Mouse (Mus musculus): ENCODE data around the gene Lrmda. TPM values are rescaled to one million over a fixed set of nuclear protein-coding genes. Genes with fewer than 3 reads are reported as not detected.

Lrmda gene
- polyA plus RNA-seq, 1 experiment: 0.14 TPM

DNA sequence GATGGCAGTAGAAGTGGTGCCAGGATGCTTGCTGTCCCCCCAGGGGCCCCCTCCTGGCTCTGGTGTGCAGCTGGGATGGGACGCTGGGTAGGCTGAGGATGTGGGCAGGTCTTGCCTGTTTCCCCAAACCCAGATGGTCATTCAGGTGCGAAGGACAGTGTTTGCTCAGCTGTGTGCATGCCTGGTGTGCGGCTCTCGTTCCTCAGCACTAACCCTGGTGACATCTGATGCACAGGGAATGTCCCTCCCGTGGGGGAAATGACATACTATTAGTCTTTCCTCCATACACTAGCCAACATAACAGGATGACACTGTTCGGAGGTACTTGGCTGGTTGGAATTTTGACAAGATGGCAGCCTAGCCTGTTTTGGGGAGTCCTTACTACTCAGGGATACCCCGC is 69.8 kb downstream of the Lrmda start:
- no peak for DNase-seq (ENCODE audit: extremely low spot score in 1 of 2, low spot score in 1 of 2)

DNA sequence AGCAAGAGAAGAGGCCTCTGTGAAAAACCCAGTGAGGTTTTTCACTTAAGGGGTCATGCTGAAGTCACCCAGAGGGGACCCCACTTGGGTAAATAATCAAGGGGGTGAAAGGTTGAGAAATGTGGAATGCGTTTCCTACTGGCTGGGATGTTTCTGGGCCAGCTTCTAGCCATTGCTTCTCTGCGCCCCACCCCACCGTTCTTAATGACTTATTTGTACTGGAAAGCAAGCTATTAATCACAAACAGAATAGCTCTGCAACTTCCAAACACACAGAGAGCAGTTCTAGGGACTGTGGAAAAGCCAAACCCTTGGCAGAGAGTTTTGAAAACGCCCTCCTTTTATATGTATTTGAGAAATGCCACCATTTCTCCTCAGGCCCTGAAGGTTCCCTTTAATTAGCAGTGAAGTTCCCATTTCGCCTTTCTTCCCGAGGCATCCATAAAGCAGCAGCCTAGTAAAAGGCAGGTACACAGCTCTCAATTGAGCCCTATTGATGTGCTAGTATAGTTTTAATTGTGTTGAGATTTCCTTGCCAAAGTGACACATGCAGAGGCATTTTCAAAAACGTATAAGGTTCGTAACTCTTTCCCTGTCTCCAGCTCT is 70.5 kb downstream of the Lrmda start:
- no peak for DNase-seq (ENCODE audit: extremely low spot score in 1 of 2, low spot score in 1 of 2)

DNA sequence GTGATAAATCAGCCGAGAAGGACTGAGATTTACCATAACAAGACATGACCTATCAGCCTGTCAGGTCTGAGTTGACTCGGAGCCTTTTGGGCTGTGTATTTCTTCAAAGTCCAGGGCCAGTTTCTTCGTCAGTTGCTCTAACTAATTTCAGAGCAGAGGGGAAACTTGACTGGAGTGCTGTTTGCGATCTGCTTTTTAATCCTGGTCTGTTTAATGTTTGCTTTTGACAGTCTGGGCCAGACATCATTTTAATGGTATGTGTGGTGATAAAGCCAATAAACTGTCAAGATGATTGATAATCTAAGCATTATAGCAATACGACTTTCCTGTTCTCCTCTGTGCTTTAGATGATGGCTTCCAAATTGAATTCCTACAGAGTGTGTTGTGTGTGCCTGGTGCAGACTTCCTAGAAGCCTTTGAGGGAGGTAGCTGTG is 71.3 kb downstream of the Lrmda start:
- no peak for DNase-seq (ENCODE audit: extremely low spot score in 1 of 2, low spot score in 1 of 2)

DNA sequence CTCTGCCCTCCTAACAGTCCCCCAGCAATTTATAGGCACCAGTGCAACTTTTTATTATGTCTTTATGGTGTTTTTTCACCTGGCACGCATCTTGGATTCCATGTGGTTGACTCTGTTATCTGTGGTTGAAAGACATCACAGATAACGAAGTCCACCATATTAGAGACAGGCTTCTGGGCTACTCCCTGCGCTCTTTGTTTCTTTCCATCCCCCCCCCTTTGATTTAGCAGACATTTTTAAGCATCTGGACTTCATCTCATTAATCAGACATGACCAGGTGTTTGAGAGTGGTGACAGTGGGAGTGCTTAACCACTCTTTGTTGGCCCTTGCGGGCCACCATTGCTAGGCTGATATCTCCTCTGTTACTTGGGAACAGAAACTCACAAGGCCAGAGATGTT is 71.8 kb downstream of the Lrmda start:
- no peak for DNase-seq (ENCODE audit: extremely low spot score in 1 of 2, low spot score in 1 of 2)

DNA sequence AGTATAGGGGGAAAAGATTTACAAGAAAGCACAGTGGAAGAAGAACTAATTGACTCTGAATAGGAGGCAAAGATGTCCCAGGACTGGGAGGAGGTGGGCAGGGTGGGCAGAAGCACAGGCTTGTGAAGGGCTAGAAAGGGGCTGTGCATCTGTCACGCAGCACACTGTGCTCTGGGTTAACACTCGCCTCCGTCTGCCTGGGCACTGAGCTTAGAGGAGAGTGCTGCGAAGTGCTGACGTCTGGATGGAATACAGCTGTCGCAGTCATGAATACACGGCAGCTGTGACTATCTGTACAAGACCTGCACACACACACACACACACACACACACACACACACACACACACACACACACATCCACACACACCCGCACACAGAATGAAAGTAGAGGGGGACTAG is 73.6 kb downstream of the Lrmda start:
- no peak for DNase-seq (ENCODE audit: extremely low spot score in 1 of 2, low spot score in 1 of 2)

DNA sequence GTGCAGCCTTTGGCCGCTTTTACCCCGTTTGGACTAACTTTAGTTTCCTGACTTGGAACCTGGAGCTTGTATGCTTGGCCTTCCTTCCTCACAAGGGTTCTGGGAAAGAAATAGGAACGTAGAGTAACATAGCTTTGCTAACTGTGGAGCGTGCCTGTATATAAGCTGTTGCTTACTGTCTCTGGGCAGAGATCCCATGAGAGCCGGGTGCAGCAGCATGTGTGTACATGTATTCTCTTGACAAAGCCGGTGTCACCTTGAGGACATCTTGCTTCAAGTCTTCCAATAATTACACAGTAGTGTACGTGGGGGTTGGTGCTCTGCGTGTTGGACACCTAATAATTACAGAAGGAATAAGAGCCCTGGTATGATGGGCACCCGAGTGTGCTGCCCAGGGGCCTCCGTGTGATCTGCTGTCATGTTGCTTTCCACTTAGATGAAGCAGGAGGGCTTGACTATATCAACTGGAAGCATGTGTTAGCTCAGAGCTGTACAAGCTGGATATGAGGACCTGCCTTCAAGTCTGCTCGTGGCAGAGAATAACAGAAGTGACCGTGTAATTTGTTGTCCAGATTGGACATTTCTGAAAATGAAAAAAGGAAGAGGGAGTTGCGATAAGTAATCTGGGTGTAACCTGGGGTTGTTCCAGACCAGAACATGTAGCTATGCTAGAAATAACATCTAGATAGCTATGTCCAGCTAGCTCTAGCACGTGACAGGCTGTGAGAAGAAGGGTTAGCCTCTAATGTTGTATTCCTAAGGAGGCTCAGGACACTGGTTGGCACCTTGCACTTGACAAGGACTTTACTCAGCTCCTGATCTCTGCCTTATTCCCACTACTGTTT is 82.7 kb downstream of the Lrmda start:
- DNase-seq (ENCODE audit: extremely low spot score in 1 of 2, low spot score in 1 of 2): no peak

DNA sequence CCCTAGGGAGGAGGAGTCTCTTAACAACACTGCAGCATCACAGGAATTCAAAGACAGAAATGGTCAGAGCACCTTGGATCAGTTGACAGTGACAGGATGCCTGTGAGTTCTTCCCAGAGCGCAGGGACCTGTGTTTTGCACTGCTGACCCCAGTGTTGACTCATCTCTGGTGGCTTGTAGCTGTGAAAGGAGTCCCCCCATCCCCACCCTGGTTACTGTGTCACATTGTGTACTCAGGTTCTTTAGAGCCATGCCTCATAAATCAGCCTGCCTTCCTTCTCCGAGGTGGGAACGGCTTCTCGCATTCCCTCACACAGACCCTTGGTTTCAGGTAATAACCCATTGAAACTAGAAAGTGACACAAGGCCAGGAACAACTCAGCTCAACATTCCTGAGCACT is 86.3 kb downstream of the Lrmda start:
- no peak for DNase-seq (ENCODE audit: extremely low spot score in 1 of 2, low spot score in 1 of 2)

DNA sequence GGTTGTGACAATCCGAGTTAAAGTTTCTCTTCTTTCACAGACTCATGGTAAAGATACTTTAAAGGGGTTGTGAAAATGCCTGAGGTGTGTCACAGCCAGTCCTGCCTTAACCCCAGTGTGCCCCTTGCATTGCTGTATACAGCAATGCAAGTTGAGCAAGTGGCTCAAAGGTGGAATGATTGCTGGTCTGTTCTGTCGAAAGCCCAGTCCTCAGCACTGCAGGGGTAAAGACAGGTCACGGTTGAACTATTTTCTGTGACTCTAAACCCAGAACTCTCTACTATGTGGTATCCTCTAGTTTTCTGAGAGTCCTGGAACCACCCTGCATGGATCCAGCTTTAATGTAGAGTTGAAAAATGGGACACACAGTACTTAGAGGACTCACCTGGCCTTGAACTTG is 87.3 kb downstream of the Lrmda start:
- DNase-seq (ENCODE audit: extremely low spot score in 1 of 2, low spot score in 1 of 2): no peak

DNA sequence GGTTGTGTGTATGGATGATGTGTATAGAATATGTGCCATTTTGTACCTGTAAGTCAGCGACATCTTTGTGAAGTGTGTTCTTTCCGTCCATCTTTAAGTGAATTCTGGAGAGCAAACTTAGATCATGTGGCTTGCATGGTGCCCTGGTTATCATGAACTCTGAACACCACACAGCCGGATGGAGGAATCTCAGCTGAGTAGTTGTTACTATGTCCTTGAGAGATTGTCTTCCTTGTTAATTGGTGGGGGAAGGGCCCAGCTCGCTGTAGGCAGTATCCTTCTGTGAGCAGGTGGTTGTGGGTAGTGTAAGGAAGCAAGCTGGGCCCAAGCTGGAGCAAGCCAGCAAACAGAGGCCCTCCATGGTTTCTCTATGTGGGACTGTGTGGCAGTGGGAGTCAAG is 89.9 kb downstream of the Lrmda start:
- no peak for DNase-seq (ENCODE audit: extremely low spot score in 1 of 2, low spot score in 1 of 2)

DNA sequence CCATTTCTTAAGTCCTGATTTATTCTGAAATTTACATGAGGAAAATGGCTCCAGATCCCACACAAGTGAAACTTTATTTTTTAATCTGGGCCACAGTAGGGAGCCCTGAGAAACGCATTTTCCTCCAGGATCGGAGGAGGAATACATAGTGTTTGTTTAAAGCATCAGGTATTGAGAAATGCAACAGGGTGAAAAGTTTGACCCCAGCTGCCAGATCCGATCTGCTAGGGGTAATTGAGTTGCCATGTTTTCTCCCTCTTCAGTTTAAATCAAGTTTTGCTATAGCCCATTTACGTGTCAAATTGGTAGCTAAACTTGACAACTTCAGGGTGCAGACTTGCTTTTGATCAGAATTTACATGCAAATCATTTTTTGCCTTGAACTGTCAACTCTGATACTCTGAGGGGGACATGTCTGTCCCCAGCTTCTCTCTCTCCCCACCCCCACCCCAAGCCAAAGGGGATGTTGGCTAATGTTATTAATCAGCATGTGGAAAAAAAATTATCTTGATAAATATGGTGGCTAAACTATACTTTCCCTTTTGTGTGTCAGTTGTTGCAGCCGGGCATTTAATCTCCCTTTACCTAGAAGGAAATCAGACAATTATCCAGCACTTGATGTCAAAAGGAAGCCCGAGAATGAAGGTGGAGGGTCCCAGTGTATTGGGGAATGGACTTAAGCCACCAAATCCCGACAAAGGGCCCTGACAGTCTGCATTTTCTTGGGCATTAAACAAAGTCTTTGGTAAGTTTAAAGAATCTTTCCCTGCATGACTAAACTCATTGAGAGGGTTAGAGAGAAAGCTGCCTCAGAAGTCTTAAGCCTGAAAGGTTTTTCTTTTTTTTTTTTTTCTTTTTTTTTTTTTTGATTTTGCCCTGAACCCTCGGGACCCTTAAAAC is 94.2 kb downstream of the Lrmda start:
- DNase-seq (ENCODE audit: extremely low spot score in 1 of 2, low spot score in 1 of 2): no peak

DNA sequence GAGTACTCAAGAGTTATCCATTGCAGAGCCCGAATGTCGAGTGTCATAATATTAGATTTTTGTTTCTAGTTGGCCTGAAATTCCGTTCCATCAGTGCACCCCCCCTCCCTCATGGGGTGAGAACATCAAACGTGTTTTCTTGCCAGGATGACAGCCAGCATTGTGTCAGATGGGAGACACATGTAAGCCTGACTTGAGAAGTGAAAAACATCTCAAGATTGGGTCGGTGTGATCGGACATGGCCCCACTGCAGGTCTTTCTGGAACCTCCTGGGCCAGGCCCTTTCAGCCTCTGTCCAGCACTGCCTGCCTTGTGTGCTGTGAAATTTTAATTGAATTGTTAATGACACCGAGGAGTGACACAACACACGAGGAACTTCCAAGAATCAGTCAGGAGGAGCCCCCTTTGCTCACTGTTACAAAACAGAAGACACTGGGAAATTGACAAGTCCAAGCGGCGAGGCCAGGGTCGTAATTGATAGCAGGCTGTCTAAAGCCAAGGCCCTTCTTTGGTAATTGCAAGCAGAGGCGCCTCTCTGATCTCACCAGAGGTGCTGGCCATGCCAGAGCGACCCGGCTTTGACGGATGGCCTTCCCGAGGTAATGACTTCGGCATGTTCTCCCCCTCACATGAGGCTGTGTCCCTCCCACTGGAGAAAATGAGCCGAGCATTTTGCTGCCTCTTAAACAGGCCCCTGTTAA is 95.3 kb downstream of the Lrmda start:
- no peak for DNase-seq (ENCODE audit: extremely low spot score in 1 of 2, low spot score in 1 of 2)

DNA sequence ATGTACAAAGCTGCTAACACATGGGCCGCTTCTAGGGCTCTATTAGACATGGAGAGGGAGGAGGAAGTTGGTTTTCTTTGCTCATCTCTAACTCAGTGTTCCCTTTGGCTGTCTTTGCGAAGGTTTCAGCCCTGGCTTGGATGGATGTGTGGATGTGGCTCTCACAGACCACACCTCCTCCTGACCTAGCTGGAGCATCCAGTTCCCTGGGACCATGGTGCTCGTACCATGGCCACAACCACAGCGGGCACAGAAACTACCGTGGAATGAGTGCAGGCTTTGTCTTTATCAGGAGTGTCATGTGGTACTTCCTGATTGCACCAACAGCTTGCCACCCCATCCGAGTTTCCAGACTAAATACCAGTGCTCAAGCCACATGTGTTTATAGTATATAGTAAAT is 98.6 kb downstream of the Lrmda start:
- no peak for DNase-seq (ENCODE audit: extremely low spot score in 1 of 2, low spot score in 1 of 2)

DNA sequence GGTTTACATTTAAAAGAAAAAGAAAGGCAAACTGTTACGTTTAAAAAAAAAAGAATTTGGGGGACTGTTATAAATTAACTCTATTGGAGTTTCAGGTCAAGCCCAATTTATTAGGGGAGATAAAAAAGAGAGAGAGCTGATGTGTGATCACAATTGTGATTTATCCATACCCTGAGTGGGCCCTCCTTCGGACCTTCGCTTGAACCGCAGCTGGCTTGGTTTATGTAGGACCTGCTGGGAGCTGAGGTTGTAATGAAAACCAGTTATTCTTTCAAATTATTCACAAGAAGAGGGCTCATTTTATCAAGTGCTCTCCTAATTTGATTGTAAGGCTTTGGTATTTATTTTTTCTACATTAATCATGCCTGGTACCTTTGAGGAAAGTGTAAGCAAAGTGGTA is 99.0 kb downstream of the Lrmda start:
- no peak for DNase-seq (ENCODE audit: extremely low spot score in 1 of 2, low spot score in 1 of 2)

DNA sequence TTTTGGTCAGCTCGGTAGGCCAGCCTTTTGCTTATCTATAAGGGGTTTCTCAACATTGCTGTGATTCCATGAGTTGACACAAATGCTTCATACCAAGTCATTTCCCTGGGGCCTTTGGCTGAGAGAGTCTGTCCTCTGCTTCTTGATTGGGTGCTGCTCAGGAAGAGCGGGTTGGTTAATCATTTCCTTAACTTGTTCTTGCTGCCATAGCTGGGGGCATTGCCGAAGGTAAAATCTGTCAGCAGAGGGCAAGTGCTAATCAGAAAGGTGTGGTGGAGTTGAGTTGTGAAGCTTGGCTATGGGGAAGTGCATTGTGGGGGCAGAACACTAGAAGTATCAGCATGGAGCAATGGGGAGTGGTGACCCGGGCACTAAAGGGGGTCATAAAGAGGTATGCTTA is 106.8 kb downstream of the Lrmda start:
- no peak for DNase-seq (ENCODE audit: extremely low spot score in 1 of 2, low spot score in 1 of 2)

DNA sequence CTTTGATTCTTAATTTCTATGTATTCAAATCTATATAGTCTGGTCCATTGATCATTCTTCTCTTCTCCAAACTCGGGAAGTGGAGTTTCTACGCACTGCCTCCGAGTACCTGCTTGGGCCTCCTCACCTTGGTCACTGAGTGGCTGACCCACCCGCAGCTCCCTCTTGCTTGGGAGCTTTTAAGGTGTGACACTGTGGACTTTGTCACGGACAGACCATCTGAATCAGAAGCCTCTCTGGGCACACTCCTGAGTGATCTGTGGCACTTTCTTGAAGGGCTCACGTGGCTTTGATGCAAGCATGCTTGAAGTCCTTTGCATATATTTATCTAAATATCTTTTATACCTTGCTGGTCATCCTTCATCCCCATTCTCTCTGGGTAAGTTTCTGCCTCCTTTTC is 107.3 kb downstream of the Lrmda start:
- no peak for DNase-seq (ENCODE audit: extremely low spot score in 1 of 2, low spot score in 1 of 2)

DNA sequence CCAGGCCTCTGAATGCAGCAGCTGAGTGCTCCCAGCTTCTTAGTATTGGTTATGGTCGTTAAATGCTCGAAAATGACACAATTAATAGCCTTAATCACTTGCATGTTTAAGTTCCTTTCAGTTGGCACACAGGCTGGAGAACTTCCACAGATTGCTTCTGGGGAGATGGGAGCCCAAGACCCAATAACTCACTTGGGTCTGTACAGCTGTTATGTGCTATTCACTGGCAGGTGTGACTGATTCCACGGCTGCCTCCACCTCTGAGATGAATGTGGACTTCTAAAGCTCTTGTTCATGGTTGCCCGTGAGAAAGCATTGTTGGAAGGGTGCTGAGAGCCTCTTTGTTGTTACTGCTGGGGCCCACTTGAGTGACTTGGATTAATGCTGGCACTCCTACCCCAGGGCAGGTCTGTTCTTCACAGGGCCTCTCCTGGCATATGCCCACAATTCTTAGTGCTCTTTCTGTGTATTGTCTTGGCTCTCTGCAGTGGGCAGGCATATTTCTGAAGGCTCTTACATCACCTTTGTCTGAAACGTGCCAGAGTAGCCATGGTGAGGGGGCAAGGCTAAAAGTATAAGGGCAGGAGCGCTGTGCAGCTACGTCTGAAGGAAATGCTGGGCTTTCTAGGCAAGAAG is 111.6 kb downstream of the Lrmda start:
- no peak for DNase-seq (ENCODE audit: extremely low spot score in 1 of 2, low spot score in 1 of 2)

DNA sequence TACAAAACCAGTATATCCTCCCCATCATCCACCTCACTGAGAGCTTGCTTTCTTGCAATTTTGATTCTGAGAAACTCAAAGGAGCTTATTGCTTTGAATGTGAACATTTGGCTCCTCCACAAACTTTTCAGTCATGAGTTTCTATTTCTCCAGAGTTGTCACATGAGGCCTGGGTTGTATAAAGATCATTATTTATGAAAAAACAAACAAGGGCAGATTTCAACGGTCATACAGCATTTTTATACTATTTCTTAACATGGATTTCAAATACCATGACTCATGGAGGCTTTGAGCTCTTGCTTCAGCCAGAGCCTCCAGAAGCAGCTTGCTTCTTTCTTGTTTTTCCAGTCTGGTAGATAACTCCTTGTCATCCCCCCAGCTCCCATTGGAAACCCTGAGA is 119.8 kb downstream of the Lrmda start:
- DNase-seq (ENCODE audit: extremely low spot score in 1 of 2, low spot score in 1 of 2): no peak

DNA sequence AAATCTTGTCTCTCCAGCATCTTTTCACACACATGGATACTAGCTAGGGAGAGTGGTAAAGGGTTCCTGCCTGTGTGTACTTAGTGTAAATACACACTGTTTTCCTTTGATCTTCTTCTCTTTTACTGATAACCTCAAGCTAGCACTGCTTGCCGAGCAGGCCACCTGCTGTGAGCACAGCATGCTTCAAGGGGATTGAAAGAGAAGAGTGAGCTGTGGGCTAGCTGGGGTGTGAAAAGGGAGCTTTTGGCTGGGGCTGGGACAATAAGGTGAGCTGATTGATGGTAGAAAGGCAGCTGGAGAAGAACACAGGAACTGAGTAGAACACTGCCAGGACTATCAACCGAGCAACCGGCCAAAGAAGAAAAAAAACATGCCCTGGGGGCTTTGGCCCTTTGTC is 124.5 kb downstream of the Lrmda start:
- DNase-seq (ENCODE audit: extremely low spot score in 1 of 2, low spot score in 1 of 2): no peak

DNA sequence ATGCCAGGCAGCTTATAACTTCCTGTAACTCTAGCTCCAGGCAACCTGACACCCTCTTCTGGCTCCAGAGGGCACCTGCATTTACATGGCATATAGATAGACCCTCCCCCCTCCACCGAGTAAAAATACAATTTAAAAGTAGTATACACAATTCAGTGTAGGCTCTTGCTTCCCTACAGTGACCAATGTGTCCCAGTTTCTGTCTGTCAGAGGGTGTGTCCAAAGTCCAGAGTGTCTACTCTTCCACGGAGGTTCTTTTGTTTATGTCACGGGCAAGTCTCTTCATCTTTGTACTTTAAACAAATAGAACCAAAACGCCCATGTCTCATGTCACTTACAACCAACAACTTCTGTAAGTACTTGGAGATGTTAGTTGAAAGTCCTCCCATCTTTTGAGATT is 126.4 kb downstream of the Lrmda start:
- no peak for DNase-seq (ENCODE audit: extremely low spot score in 1 of 2, low spot score in 1 of 2)

DNA sequence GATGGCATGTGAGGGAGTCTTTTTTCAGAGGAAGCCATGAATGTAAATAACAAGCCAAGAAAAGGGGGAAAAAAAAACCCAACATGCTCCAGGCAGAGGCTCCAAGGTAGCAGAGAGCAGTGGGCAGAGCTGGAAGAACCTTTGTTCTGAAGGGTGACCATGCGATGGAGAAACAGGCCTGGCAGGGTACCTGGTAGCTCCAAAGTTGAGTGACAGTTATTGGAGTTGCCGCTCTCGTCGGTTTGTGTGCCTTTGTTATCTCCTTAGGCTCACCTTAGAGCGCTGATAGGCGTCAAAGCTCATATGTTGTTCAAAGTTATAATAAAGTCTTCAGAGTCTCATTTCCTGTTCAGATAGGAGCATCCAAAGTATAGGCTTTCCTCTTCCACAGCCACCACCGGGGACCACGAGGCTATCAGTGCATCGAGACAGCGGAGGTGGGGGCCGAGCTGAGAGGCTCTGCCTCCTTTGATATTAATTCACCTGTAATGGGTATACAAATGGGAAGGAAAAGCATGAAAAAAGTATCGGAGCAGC is 127.1 kb downstream of the Lrmda start:
- no peak for DNase-seq (ENCODE audit: extremely low spot score in 1 of 2, low spot score in 1 of 2)

All from frontal cortex, adult 2 months (tissue).